Mouse (Mus musculus) forebrain, postnatal 0 days (tissue): Measurements from ENCODE around the gene Farp1. TPM values are rescaled to one million over a fixed set of nuclear protein-coding genes. Genes with fewer than 3 reads are reported as not detected.

Source experiments
- ATAC-seq: fragments of 200-750 bp; cut with Nextera tagmentation; 2 replicates; pipeline ENCODE4 v1.8.0; 2017; ENCODE audit warnings: mild to moderate bottlenecking, moderate library complexity
- DNase-seq: peaks from one replicate; pipeline ENCODE4 v3.0.0-alpha.2; 2015
- H3K27ac ChIP-seq: fragments of 300-500 bp; sonication (generic); 2 replicates; pipeline ENCODE4 v1.5.1; 2014; ENCODE audit warnings: low read depth, mild to moderate bottlenecking, antibody characterized with exemption, low read length, moderate library complexity, mixed read lengths
- H3K27me3 ChIP-seq: fragments of 300-500 bp; sonication (generic); 2 replicates; pipeline ENCODE4 v1.6.1; 2014; ENCODE audit warnings: mild to moderate bottlenecking, low read length, mixed read lengths; ENCODE audit not compliant: insufficient read depth
- H3K36me3 ChIP-seq: fragments of 300-500 bp; sonication (generic); 2 replicates; pipeline ENCODE4 v1.6.1; 2014; ENCODE audit warnings: mild to moderate bottlenecking, moderate library complexity; ENCODE audit not compliant: insufficient read depth
- H3K4me1 ChIP-seq: fragments of 300-500 bp; sonication (generic); 2 replicates; pipeline ENCODE4 v1.6.1; 2014; ENCODE audit warnings: antibody characterized with exemption; ENCODE audit not compliant: insufficient read depth
- H3K4me2 ChIP-seq: fragments of 300-500 bp; sonication (generic); 2 replicates; pipeline ENCODE4 v1.6.1; 2014; ENCODE audit warnings: low read depth, mild to moderate bottlenecking, moderate library complexity
- H3K4me3 ChIP-seq: fragments of 300-500 bp; sonication (generic); 2 replicates; pipeline ENCODE4 v1.5.1; 2014; ENCODE audit warnings: low read depth, low read length, mixed read lengths
- H3K9ac ChIP-seq: fragments of 300-500 bp; sonication (generic); 2 replicates; pipeline ENCODE4 v1.6.1; 2014; ENCODE audit warnings: mild to moderate bottlenecking
- H3K9me3 ChIP-seq: fragments of 300-500 bp; sonication (generic); 2 replicates; pipeline ENCODE4 v1.6.1; 2016; ENCODE audit warnings: low read length
- CTCF ChIP-seq: sonication (generic); IDR thresholded peaks from 2 replicates; pipeline ENCODE4 v1.5.1; 2016; ENCODE audit warnings: antibody characterized with exemption, control low read depth, low read depth
- WGBS: fragments of 180-500 bp; shearing (Covaris S2); extraction: QIAGEN DNeasy Blood & Tissue Kit; methylation state at CpG from one replicate; pipeline ENCODE4 v1.1.7; 2014; 5-methylcytosine and 5-hydroxymethylcytosine counted together
- polyA plus RNA-seq: library from polyadenylated mRNA; unstranded; fragments of >200 nt; fragmentation: Nextera tagmentation; extraction: Ambion mirVana; gene quantifications from 2 replicates; pipeline ENCODE4 v1.2.1, GENCODE M21; 2015
- total RNA-seq: library from RNA; depleted of rRNA; stranded (reverse); fragments of >200 nt; gene quantifications from 2 replicates; pipeline ENCODE4 v1.2.3, GENCODE M21; 2014; rRNA removed

Gene Farp1
- total RNA-seq (88.9 and 120 TPM in 2 replicates), polyA plus RNA-seq (31.6 and 48.3 TPM in 2 replicates)

DNA sequence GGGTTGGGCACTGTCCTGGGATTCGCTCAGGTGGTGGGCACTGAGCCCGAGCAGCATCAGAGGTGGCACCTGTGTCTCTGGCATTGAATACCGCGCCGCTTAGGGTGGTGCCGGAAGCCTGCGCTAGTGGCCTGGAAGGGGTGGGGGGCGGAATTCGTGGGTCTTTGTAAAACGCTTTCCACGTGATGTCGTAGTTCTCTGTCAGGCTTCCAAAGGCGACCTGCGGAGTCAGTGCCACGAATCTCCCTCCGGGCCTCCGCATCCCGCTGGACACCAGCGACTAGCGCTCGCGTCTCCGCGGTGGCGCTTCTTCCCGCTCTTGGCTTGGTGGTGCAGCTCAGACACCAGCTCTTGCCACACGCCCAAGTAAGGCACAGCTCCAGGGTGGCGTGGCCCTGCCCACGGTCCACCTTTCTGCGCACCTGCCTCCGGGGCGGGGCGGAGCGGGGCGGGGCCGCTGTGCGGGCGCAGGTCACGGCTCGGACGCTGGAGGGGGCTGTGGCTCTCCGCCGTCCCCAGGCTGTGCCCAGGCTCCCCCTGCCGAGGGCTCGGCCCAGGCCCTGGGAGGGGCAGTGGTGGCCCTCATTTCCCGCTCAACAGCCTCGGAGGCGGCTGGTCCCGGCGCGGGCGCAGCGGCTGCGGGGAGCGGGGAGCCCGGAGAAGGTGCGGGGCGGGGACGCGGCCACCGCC lies at the start of gene Farp1:
Gene Farp1, plus strand, starts transcription at position 228 of the 690 bp plus-strand sequence.
- no peaks in the 10 kb centered on the region for H3K27me3 ChIP-seq
- ATAC-seq (peak; percentile 92), DNase-seq (peak; percentile 83)
- WGBS: 4% methylated on average over 61 of the region's 61 CpGs
- H3K4me2 ChIP-seq: peak within 1 kb of the TSS; percentile 90
- H3K4me3 ChIP-seq: peak within 1 kb of the TSS; percentile 81
- peak; percentile 81 for TF ChIP-seq CTCF
- H3K9me3 ChIP-seq: no peaks in the 10 kb centered on the region
- peaks cover 24% of the 10 kb centered on the region for H3K4me1 ChIP-seq
- peak within 1 kb of the TSS; percentile 92 for H3K27ac ChIP-seq
- peak within 1 kb of the TSS; percentile 98 for H3K9ac ChIP-seq
- no peaks in the 10 kb centered on the region for H3K36me3 ChIP-seq

DNA sequence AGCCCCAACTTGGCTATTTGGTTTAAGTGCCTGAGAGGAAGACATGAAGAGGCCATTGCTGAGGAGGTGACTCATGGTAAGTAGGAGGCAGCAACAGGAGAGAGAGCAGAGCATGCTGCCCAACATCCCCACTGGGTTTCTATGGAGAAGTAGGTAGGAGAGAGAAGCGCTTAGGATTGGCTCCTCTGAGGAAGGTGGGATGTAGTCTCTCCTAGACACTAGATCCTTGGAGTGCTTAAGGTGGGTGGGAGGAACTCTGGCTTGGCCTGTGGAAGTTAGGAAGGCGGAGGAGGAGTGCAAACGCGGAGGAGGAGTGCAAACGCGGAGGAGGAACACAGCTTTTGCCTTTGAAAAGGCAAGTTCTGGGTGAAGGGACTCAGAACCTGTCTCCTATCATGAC lies 45.9 kb upstream of the Farp1 start:
- Histone ChIP-seq H3K9ac (no peak overlapping the region), H3K27me3 (no peaks in the 10 kb centered on the region), H3K9me3 (no peaks in the 10 kb centered on the region), H3K36me3 (no peaks in the 10 kb centered on the region), H3K27ac (no peak overlapping the region), H3K4me1 (no peaks in the 10 kb centered on the region), H3K4me2 (no peak overlapping the region), H3K4me3 (no peak overlapping the region)
- no peak for TF ChIP-seq CTCF
- 74% methylated on average over 6 of the region's 6 CpGs for WGBS
- ATAC-seq (no peak), DNase-seq (no peak)

GRCm38 (mm10) chr14:120997686-120998085 lies 37.3 kb upstream of the Farp1 start:
- ATAC-seq (no peak; the same call in 1 of the 2 replicates), DNase-seq (no peak)
- Histone ChIP-seq H3K9me3 (no peaks in the 10 kb centered on the region), H3K4me2 (no peak overlapping the region), H3K9ac (no peak overlapping the region), H3K4me1 (no peaks in the 10 kb centered on the region), H3K27ac (no peak overlapping the region), H3K4me3 (no peak overlapping the region), H3K27me3 (no peaks in the 10 kb centered on the region), H3K36me3 (no peaks in the 10 kb centered on the region)
- TF ChIP-seq CTCF: no peak
- WGBS: 87% methylated on average over 5 of the region's 5 CpGs

- DNase-seq (peak; percentile 34), ATAC-seq (peak; percentile 69; the same call in 1 of the 2 replicates)
- no peak overlapping the region for H3K4me2 ChIP-seq
- no peaks in the 10 kb centered on the region for H3K27me3 ChIP-seq
- H3K27ac ChIP-seq: no peak overlapping the region
- 53% methylated on average over 12 of the region's 12 CpGs for WGBS
- no peak overlapping the region for H3K4me3 ChIP-seq
- no peak for TF ChIP-seq CTCF
- H3K36me3 ChIP-seq: no peaks in the 10 kb centered on the region
- H3K4me1 ChIP-seq: no peaks in the 10 kb centered on the region
- no peaks in the 10 kb centered on the region for H3K9me3 ChIP-seq
- no peak overlapping the region for H3K9ac ChIP-seq
Measured at GRCm38 (mm10) chr14:121000561-121001340, 34.2 kb upstream of the Farp1 start.

DNA sequence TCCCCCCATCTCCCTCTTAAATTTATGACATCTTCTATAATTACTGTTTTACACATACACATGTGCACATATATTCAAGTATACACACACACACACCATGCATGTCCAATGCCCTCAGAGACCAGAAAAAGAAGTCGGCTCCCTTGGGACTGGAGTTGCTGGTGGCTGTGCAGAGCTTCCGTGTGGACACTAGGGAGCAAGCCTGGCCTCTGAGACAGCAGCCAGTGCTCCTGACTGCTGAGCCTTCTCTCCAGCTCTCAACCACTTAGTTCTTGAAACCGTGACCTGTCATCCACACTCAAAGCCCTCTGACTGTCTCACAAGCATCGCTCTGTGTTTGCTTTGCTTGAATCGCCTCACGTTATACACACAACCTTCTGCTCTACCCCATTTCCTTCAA lies 29.4 kb upstream of the Farp1 start:
- no peak for TF ChIP-seq CTCF
- Histone ChIP-seq H3K9me3 (no peaks in the 10 kb centered on the region), H3K4me1 (no peaks in the 10 kb centered on the region), H3K4me3 (no peak overlapping the region), H3K36me3 (no peaks in the 10 kb centered on the region), H3K9ac (no peak overlapping the region), H3K4me2 (no peak overlapping the region), H3K27ac (no peak overlapping the region), H3K27me3 (no peaks in the 10 kb centered on the region)
- no peak for ATAC-seq
- no peak for DNase-seq
- 85% methylated on average over 6 of the region's 6 CpGs for WGBS

- Histone ChIP-seq H3K27me3 (no peaks in the 10 kb centered on the region), H3K36me3 (no peaks in the 10 kb centered on the region), H3K4me2 (no peak overlapping the region), H3K4me3 (no peak overlapping the region), H3K27ac (no peak overlapping the region), H3K4me1 (no peaks in the 10 kb centered on the region), H3K9me3 (no peaks in the 10 kb centered on the region), H3K9ac (no peak overlapping the region)
- no peak for TF ChIP-seq CTCF
- no peak for ATAC-seq
- WGBS: 91% methylated on average over 8 of the region's 8 CpGs
- no peak for DNase-seq
Measured at GRCm38 (mm10) chr14:121006021-121006420, 29.0 kb upstream of the Farp1 start.
